Mouse (Mus musculus) right cerebral cortex, postnatal 14 days (tissue): ENCODE measurements around the gene Clec16a.
A peak's percentile ranks its signal among the peaks of the same experiment; 100 is the strongest.

ENCODE experiments used
- DNase-seq: peaks from one replicate; pipeline ENCODE4 v3.0.0; 2022

The Clec16a gene

DNA sequence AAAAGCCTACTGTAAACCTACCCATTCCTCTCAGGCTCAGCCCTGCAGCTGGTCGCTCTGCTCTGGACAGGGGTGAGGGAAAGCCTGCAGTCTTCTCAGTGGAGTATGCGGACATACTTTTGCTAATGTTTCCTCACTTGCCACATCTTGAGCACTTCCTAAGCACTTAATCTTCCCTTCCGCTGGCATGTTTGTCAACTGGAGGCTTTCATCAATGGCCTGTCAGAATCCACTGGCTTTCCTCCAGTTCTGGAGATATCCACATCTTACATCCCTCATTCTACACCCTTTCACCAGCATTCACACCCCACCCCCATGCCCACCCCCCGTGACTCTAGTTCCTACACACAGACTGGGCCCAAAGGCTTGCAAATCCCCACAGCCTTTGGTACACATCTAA, 182.5 kb downstream of the Clec16a start:
- DNase-seq: no peak

- DNase-seq: no peak
Observed at GRCm38 (mm10) chr16:10728886-10729285, 183.7 kb downstream of the Clec16a start.

DNA sequence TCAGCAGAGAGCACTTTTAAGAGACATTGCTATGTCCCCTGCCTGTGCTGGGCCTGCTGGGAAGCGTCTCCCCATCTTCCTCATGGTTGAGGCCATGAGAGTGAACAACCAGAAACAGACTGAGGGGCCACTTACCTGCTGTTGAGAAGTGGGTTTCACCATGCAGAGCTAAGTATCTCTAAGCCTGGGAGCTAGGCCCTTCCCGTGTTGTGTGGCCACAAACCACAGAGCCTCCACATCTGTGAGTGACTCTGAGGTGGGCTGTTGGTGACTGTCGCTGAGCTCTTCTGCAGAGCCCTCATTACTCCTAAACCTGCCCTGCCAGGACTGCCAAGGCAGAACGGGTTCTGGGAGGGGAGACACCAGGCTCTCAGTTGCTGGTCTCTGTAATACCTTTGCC, 185.8 kb downstream of the Clec16a start:
- no peak for DNase-seq

GRCm38 (mm10) chr16:10731785-10732184, 186.6 kb downstream of the Clec16a start:
- DNase-seq: no peak

GRCm38 (mm10) chr16:10732421-10732820, 187.3 kb downstream of the Clec16a start:
- DNase-seq: no peak

GRCm38 (mm10) chr16:10735781-10736180, 190.6 kb downstream of the Clec16a start:
- DNase-seq: no peak

- no peak for DNase-seq
Observed at GRCm38 (mm10) chr16:10736364-10736763, 191.2 kb downstream of the Clec16a start.

DNA sequence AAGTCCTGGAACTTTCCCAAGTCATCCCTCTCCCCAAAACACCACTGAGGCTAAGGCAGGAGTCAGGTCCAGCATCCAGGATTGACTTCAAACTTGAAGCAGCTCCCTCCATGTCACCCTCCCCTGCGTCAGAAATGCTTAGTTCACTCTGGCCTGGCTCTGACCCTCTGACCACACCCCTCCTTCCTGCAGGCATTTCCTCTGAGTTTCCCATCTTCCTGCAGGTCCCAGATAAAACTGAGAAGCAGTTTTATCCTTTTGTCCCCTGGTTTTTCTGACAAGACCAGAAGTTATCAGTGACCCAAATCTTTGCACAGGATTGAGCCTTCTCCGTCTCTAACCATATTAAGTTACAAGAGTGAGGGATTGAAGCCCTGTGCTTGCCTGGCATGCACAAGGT, 192.4 kb downstream of the Clec16a start:
- no peak for DNase-seq

GRCm38 (mm10) chr16:10738866-10739265, 193.7 kb downstream of the Clec16a start:
- DNase-seq: no peak

GRCm38 (mm10) chr16:10739854-10740398, 194.8 kb downstream of the Clec16a start:
- no peak for DNase-seq

- no peak for DNase-seq
Observed at GRCm38 (mm10) chr16:10741082-10741481, 195.9 kb downstream of the Clec16a start.

DNA sequence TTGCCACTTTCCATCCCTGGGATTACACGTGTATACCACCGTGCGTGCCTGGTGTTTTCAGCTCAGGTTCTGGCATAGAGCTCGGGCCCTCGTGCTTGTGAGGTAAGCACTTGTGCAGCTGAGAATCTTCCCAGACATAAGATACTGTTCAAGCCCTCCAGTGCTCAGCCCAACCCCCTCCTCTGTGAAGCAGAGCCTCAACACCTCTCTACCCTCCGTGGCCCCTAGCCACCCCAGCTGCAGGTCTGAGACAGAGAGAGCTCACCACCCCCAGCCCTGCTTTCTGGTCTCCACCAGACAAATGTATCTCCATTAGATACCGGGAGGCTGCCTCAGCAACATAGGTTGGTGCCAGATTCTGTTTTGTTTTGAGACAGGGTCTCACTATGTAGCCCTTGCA, 204.1 kb downstream of the Clec16a start:
- no peak for DNase-seq

DNA sequence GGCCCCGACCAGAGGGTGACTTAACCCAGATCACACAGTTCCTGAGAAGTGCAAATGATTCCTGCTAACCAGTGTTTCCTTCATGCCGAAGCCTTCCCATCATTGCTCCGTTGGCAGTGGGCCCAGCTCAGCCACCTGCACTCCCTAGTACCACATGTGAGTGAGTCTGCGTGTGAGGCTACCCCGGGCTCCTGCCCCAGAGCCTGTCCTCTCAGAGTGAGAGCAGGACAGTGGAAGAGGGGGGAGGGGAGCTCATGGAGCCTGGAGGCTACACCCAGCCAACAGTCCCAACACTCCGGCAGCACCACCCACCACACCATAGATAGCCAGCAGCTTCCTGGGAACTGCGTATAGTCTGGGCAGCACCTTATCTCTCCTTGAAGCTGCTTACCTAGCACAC, 204.7 kb downstream of the Clec16a start:
- DNase-seq: peak; percentile 61

GRCm38 (mm10) chr16:10754521-10755296, 209.6 kb downstream of the Clec16a start:
- DNase-seq: no peak

- DNase-seq: no peak
Observed at GRCm38 (mm10) chr16:10756168-10756567, 211.0 kb downstream of the Clec16a start.

GRCm38 (mm10) chr16:10761182-10761581, 216.0 kb downstream of the Clec16a start:
- DNase-seq: no peak

DNA sequence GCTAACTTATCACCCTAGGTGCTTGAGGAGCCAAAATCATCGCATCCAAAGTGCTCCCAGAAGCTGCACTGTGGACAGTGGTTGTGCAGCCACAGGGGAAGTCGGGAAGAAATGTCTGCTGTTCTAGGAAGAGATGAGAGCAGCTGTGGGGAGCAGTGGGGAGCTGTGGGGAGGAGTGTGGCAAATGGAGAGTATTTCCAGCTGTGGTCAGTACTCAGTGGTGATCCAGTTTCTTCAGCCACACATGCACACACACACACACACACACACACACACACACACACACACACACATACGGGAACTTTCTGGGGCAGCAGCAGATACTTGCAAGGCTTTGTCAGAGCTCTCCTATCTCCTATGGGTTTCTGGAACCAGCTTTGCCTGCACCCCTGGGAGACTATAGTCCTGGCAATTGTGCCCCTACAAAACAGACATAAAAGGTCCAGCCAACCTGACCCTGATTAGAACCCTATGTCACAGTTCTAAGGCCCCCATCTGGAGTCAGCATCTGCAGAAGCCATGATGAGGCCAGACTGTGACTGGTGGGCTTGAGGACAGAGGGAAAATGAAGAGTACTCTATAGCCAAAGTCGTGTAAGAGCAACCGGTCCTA, 217.5 kb downstream of the Clec16a start:
- no peak for DNase-seq

GRCm38 (mm10) chr16:10763540-10764264, 218.6 kb downstream of the Clec16a start:
- DNase-seq: no peak

DNA sequence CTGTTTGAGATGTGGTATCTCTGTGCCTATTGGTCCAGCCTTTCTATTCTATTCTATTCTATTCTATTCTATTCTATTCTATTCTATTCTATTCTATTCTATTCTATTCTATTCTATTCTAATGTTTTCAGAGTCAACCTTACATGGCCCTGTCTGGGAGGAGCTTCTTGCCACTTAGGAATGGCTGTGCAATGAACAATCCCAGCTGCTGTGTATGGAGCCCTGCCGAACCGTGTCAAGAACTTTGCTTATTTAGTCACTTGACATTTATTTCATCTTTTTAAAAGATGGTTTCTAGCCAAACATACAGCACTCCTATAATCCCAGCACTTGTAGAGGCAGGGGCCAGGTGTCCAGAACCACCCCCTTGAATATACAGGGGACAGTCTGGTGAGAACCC, 219.2 kb downstream of the Clec16a start:
- DNase-seq: no peak

DNA sequence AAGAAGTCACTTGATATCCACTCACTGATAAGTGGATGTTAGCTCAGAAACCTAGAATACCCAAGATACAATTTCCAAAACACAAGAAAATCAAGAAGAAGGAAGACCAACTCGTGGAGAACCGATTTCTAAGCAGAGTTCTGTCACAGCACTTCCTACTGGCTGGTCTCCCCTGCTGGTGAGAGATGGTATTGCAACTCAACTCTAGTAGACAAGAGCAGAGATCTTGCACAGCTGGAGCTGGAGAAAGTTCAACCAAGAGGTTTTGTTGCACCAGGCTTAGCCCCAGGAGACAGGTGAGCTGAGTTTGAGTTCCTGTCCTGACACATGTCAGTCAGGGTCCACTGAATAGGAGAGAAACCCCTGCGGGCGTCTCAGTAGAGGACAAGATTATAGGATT, 222.0 kb downstream of the Clec16a start:
- DNase-seq: peak; percentile 59

DNA sequence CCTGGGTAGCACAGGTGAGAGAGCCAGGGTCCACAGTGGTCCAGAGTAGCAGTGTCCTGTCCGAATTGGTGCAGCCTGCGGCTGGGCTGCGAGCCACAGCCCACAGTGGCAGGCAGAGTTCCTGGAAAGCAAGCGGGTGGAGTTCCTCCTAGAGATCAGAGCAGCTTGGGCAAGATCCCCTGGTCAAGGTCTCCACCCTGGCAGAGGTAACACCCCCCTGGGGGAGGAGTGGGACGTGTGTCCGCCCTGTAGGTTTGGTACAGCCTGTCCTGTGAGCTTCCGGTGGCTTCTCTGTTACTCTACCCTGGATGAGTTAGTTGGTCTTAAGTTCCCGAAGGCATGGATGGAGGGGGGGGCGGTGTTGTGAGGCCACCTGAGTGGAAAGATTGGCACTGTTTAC, 223.7 kb downstream of the Clec16a start:
- DNase-seq: no peak

DNA sequence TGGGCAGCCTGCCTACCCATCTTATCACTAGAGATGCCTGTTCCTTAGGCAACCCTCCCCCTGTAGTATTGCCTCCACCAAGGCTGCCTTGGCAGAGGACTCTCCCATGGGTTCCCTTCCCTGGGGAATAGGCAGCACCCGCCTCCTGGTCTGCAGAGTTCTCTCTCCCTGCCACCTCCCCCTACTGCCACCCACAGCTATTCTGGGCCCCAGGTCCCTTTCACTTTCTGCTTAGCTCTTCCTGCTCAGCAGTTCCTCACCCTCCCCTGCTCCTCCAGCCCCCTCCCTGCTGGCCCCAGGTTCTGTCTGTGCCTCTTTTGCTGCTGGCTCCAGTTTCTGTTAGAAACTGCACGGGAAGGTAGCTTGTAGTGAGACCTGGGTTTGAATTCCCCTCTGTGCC, 224.5 kb downstream of the Clec16a start:
- no peak for DNase-seq

DNA sequence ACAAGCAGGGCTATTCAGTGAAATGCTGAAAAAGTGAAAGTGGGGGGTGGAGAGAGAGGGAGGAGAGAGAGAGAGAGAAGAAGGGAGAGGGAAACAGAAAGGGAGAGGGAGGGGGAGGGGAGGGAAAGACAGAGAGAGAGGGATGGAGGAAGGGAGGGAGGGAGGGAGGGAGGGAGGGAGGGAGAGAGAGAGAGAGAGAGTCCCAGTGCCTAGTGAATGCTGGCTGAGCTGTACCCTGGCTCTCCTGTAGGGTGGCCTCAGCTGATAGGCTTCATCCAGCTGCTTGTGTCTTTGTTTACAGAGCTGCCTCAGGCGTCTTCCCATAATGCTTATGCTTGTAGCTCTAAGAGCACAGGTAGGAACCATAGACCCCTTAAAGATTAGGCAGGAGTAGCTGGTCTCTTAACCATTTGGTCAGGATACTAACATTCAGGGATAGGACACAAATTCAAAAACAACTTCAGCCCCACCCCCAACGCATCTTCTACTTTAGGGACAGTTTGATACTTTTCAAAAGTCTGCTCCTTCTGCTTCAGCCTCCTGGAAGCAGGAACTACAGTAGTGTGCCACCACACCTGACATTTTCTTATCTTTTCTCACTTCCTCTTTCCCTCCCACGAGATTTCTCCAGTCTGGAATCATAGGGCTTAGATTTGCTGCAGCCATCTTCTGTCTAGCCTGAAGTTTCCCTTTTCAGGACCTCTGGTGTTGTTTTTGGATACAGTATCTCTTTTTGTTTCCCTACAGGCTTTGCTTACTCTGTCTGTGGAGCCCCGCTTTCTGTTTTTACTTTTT, 225.6 kb downstream of the Clec16a start:
- DNase-seq: no peak
